Mouse (Mus musculus): ENCODE measurements around the gene Uhrf1. TPM values are rescaled to one million over a fixed set of nuclear protein-coding genes. Genes with fewer than 3 reads are reported as not detected.

Gene Uhrf1
- total and polyA plus RNA-seq, 2 experiments from 2014 or later = 18.8 to 31.4 TPM

DNA sequence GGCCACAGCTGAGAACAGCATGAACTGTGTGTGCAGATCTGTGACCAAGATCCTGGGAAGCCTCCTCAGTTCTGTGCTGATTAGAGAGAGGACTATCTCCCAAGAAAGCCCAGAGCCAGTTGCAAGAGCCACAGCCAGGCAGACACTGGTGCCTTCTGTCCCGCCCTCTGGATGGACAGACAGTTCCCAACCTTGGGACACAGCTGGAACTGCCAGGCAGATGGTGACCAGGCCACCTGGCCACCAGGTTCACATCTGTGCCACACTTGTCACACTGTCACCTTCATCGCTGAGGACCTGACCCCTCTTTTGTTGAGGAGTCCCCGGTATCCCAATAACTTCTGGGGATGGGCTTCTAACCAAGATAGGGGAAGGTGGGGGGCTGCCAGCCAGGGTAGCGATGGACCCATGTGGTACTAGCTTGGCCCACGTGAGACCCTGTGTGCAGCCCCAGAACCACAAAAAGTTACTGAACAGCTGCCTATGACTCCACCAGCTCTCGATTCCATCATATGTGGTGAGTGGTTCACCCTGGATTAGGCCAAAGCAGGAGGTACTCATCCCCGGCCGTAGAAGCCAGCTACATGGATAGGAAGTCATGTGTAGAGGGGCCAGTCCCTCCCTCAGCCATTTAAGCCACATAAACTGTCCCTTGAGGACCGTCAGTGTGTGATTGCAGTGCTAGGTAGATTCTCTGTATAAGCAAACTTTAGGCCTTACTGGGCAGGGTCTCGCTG, 43.7 kb upstream of the Uhrf1 start:
- peaks cover 24% of the 10 kb centered on the region for H3K36me3 ChIP-seq (ENCODE audit: insufficient read depth, low read length)
- 89% methylated on average over 10 of the region's 10 CpGs for WGBS
- H3K9ac ChIP-seq (replicated peaks; ENCODE audit: low read length) = no peak overlapping the region
- ATAC-seq = no peak
- H3K9me3 ChIP-seq (ENCODE audit: low read length) = no peaks in the 10 kb centered on the region
- no peaks in the 10 kb centered on the region for H3K27me3 ChIP-seq (ENCODE audit: insufficient read depth, low read length)
- TF ChIP-seq CTCF (IDR thresholded peaks at IDR 0.05; ENCODE audit: low read depth) = no peak
- no peak for DNase-seq (ENCODE audit: low spot score)
- H3K4me1 ChIP-seq (ENCODE audit: insufficient read depth, low read length) = no peaks in the 10 kb centered on the region
- H3K27ac ChIP-seq = no peak overlapping the region
- no peak overlapping the region for H3K4me2 ChIP-seq (ENCODE audit: low read depth, low read length)
- H3K4me3 ChIP-seq (ENCODE audit: low read length) = no peak overlapping the region

DNA sequence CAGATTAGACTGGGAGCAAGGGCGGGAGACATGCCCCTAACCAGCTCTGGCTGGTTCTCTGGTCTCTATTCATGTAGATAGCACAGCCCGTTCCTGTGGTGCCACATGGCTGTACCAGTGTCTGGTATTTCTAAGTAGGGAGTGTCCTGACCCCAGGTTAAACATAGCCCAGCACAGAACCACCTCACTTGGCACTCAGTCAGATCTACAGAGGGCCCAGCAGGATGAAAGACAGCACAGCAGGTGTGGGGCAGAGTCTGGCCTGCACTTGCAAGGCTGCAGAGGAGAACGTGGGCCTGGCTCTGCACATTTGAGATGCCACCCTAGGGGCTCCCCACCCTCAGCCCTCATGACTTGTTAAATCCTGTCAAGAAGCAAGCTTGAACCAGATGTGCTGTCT, 42.0 kb upstream of the Uhrf1 start:
- H3K4me3 ChIP-seq (ENCODE audit: low read length) = no peak overlapping the region
- TF ChIP-seq CTCF (IDR thresholded peaks at IDR 0.05; ENCODE audit: low read depth) = no peak
- peaks cover 24% of the 10 kb centered on the region for H3K36me3 ChIP-seq (ENCODE audit: insufficient read depth, low read length)
- ATAC-seq (no peak), DNase-seq (ENCODE audit: low spot score) (no peak)
- no peak overlapping the region for H3K4me2 ChIP-seq (ENCODE audit: low read depth, low read length)
- H3K27me3 ChIP-seq (ENCODE audit: insufficient read depth, low read length) = no peaks in the 10 kb centered on the region
- H3K4me1 ChIP-seq (ENCODE audit: insufficient read depth, low read length) = no peaks in the 10 kb centered on the region
- H3K9ac ChIP-seq (replicated peaks; ENCODE audit: low read length) = no peak overlapping the region
- no peak overlapping the region for H3K27ac ChIP-seq
- WGBS = 74% methylated on average over 3 of the region's 3 CpGs
- no peaks in the 10 kb centered on the region for H3K9me3 ChIP-seq (ENCODE audit: low read length)

DNA sequence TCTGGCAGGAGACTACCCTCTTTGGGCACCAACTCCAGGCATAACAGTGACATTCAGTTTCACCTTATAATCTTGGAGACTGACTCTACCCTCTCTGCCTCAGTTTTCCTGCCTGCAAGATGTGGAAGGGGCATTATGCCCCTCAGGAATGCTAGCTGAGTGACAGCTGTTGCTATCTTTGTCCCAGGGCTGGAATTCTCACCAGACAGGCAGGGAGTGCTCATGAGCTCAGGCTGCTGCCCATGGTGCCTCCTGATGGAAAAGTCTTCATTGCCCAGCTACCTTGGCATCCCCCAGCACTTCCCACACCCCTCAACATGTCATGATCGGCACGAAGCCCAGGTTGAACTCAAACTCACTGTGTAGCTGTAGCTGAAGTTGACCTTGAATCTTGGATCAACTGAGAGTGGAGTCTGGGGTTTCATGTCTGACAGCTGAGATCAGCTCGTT, 40.5 kb upstream of the Uhrf1 start:
- no peak overlapping the region for H3K27ac ChIP-seq
- H3K27me3 ChIP-seq (ENCODE audit: insufficient read depth, low read length) = no peaks in the 10 kb centered on the region
- 83% methylated on average over 3 of the region's 3 CpGs for WGBS
- no peak overlapping the region for H3K4me3 ChIP-seq (ENCODE audit: low read length)
- H3K9me3 ChIP-seq (ENCODE audit: low read length) = no peaks in the 10 kb centered on the region
- H3K9ac ChIP-seq (replicated peaks; ENCODE audit: low read length) = no peak overlapping the region
- no peaks in the 10 kb centered on the region for H3K4me1 ChIP-seq (ENCODE audit: insufficient read depth, low read length)
- TF ChIP-seq CTCF (IDR thresholded peaks at IDR 0.05; ENCODE audit: low read depth) = no peak
- H3K4me2 ChIP-seq (ENCODE audit: low read depth, low read length) = no peak overlapping the region
- peaks cover 24% of the 10 kb centered on the region for H3K36me3 ChIP-seq (ENCODE audit: insufficient read depth, low read length)
- ATAC-seq (no peak), DNase-seq (ENCODE audit: low spot score) (no peak)

DNA sequence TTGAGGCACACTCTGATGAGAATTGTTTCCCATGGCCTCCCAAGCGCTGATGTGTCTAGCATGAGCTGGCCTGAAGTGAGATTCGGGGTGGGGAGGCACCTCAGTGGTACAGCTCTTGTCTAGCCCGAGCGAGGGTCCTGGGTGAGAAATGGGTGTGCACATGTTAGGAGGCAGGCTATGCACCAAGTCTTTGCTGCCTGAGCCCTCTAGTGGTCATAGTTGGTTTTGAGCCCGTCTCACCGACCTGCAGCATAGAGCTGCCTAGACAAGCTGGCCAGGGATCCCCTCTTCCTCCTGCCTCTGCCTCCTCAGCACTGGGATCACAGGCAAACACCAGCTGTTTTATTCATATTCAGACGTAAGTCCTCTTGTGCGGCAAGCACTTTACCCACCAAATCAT, 39.1 kb upstream of the Uhrf1 start:
- Histone ChIP-seq H3K27me3 (ENCODE audit: insufficient read depth, low read length) (no peaks in the 10 kb centered on the region), H3K4me2 (ENCODE audit: low read depth, low read length) (no peak overlapping the region), H3K4me3 (ENCODE audit: low read length) (no peak overlapping the region), H3K27ac (no peak overlapping the region), H3K36me3 (ENCODE audit: insufficient read depth, low read length) (peaks cover 24% of the 10 kb centered on the region), H3K9ac (replicated peaks; ENCODE audit: low read length) (no peak overlapping the region), H3K9me3 (ENCODE audit: low read length) (no peaks in the 10 kb centered on the region), H3K4me1 (ENCODE audit: insufficient read depth, low read length) (no peaks in the 10 kb centered on the region)
- DNase-seq (ENCODE audit: low spot score) (peak; percentile 82), ATAC-seq (peak; percentile 74)
- 21% methylated on average over 8 of the region's 8 CpGs for WGBS
- TF ChIP-seq CTCF (IDR thresholded peaks at IDR 0.05; ENCODE audit: low read depth) = peak; percentile 86

DNA sequence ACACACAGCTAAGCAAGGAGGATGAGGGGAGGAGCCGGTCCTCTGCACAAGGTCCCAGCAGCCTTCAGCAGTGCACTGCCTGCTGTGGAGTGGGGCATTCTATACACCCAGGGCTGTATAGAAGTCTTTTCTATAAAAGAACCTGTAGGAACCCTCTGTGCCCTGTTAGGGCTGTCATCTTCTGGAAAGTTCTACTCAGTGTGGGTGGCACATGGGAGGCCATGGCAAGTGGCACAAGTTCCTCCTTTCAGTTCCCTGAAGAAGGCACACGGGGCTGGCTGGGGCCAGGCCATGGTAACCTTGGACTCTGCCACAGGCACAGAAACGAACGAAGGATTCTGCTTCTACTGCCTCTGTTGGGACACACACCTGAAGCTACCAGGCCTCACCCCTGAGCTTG, 38.1 kb upstream of the Uhrf1 start:
- no peak for TF ChIP-seq CTCF (IDR thresholded peaks at IDR 0.05; ENCODE audit: low read depth)
- 91% methylated on average over 4 of the region's 4 CpGs for WGBS

DNA sequence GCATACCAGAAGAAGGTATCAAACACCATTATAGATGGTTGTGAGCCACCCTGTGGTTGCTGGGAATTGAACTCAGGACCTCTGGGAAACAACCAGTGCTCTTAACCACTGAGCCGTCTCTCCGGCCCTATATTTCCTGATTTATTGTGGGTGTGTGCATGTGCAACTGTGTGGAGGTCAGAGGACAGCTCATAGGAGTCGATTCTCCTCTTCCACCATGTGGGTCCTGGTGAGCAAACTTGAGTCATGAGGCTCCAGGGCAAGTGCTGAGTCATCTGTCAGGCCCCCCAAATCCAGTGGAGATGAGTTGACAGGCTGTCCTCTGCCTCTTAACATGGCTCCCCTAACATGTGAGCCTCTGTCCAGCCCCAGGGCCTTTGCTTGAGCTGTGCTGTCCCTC, 37.3 kb upstream of the Uhrf1 start:
- 91% methylated on average over 3 of the region's 3 CpGs for WGBS
- H3K27me3 ChIP-seq (ENCODE audit: insufficient read depth, low read length) = no peaks in the 10 kb centered on the region
- H3K9me3 ChIP-seq (ENCODE audit: low read length) = no peaks in the 10 kb centered on the region
- H3K27ac ChIP-seq = no peak overlapping the region
- DNase-seq (ENCODE audit: low spot score) = no peak
- TF ChIP-seq CTCF (IDR thresholded peaks at IDR 0.05; ENCODE audit: low read depth) = no peak
- no peak overlapping the region for H3K4me2 ChIP-seq (ENCODE audit: low read depth, low read length)
- H3K9ac ChIP-seq (replicated peaks; ENCODE audit: low read length) = no peak overlapping the region
- no peak for ATAC-seq
- H3K4me1 ChIP-seq (ENCODE audit: insufficient read depth, low read length) = no peaks in the 10 kb centered on the region
- no peak overlapping the region for H3K4me3 ChIP-seq (ENCODE audit: low read length)
- peaks cover 14% of the 10 kb centered on the region for H3K36me3 ChIP-seq (ENCODE audit: insufficient read depth, low read length)

More for the DNA sequence above, 38.1 kb upstream of the Uhrf1 start:
- no peak overlapping the region for H3K27ac ChIP-seq
- H3K27me3 ChIP-seq (ENCODE audit: insufficient read depth, low read length) = no peaks in the 10 kb centered on the region
- H3K4me1 ChIP-seq (ENCODE audit: insufficient read depth, low read length) = no peaks in the 10 kb centered on the region
- ATAC-seq (no peak), DNase-seq (ENCODE audit: low spot score) (no peak)
- no peak overlapping the region for H3K4me2 ChIP-seq (ENCODE audit: low read depth, low read length)
- no peak overlapping the region for H3K9ac ChIP-seq (replicated peaks; ENCODE audit: low read length)
- H3K9me3 ChIP-seq (ENCODE audit: low read length) = no peaks in the 10 kb centered on the region
- H3K4me3 ChIP-seq (ENCODE audit: low read length) = no peak overlapping the region
- H3K36me3 ChIP-seq (ENCODE audit: insufficient read depth, low read length) = peaks cover 15% of the 10 kb centered on the region

DNA sequence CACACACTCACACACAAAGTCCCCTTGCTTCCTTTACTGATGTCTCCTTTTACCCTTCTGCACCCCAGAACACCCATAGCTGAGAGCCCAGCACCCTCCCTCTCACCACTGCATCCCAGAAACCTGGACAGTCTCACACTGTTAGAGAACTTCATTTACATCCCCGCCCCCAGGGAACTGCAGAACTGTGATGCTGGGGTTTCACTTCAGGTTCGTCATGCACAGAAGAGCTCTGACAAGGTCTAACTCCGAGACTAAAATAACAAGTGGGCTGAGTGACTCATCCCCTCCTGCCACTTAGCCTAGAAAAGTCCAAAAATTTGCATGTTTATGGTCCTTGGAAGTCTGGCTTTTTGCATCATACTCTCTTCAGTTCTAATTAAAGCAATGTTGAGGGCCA, 36.9 kb upstream of the Uhrf1 start:
- ATAC-seq = no peak
- no peak for TF ChIP-seq CTCF (IDR thresholded peaks at IDR 0.05; ENCODE audit: low read depth)
- Histone ChIP-seq H3K4me3 (ENCODE audit: low read length) (no peak overlapping the region), H3K27ac (no peak overlapping the region), H3K9me3 (ENCODE audit: low read length) (no peaks in the 10 kb centered on the region), H3K4me1 (ENCODE audit: insufficient read depth, low read length) (no peaks in the 10 kb centered on the region), H3K36me3 (ENCODE audit: insufficient read depth, low read length) (peaks cover 12% of the 10 kb centered on the region), H3K4me2 (ENCODE audit: low read depth, low read length) (no peak overlapping the region), H3K9ac (replicated peaks; ENCODE audit: low read length) (no peak overlapping the region), H3K27me3 (ENCODE audit: insufficient read depth, low read length) (no peaks in the 10 kb centered on the region)
- DNase-seq (ENCODE audit: low spot score) = no peak
- 63% methylated on average over 3 of the region's 3 CpGs for WGBS

Data from hindbrain, postnatal 0 days (tissue).